Mouse (Mus musculus) right cerebral cortex, adult 18-20 months (tissue): Measurements from ENCODE around the gene Rpl27a.

Source experiments
- DNase-seq: peaks from one replicate; pipeline ENCODE4 v3.0.0; 2022; ENCODE audit warnings: mixed read lengths

Rpl27a gene

GRCm38 (mm10) chr7:109566327-109566726, 47.4 kb downstream of the Rpl27a start:
- no peak for DNase-seq

DNA sequence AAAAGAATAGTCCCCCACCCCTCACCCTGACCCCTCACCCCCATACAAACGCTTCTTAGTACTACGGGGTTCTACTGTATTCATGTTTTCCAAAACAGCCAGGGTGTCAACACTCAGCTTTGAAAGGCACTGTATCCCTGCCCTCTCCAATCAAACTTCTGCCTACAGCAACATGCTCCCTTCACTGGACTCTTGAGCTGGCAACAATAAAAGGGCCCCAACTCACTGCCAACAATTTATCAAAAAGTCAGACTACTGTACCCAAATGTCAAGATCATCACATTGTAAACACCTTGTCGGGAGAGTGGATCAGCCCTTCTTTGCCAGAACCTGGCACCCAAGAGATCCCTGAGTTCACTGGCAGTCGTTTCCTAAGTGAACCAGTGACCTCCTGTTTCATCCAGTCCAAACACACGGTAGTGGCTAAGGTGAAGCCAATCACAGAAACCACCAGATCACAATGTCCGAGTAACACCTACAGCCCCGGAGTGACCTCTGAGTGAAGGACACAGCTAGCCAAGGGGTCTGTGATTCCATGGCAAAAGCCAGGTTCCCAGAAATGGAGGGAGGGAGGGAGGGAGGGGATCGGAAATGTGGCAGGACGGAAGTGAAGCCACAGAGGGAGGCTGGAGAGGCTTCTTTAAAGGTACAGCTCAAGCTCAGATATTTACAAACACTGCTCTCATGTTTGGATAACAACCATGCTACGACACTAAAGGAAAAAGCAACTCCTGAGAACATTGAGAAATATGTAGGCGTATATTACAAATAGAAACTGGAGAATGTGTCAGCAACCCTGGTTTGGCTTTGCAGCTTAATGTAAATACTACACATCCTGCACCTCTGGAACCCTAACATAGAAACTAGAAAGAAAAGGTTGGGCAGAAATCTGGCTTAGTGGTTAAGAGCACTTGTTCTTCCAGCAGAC, 48.2 kb downstream of the Rpl27a start:
- DNase-seq, result no peak

- no peak for DNase-seq
These were observed 49.5 kb downstream of the Rpl27a start for GRCm38 (mm10) chr7:109568391-109568892.
